Mouse (Mus musculus) WW6 (cell line): ENCODE data around the gene St3gal3.

Experiments
- DNase-seq: peaks from one replicate; pipeline ENCODE4 v3.0.0-alpha.2; 2013; ENCODE audit warnings: low read depth, low spot score

The St3gal3 gene

GRCm38 (mm10) chr4:118141511-118141910 lies 6.8 kb upstream of the St3gal3 start:
- DNase-seq: no peak

GRCm38 (mm10) chr4:118138891-118139290 lies 4.2 kb upstream of the St3gal3 start:
- DNase-seq: no peak

GRCm38 (mm10) chr4:118137857-118138256 lies 3.1 kb upstream of the St3gal3 start:
- DNase-seq: no peak

GRCm38 (mm10) chr4:118137311-118137710 lies 2.6 kb upstream of the St3gal3 start:
- no peak for DNase-seq

GRCm38 (mm10) chr4:118135414-118135813 lies 700 bp upstream of the St3gal3 start:
- no peak for DNase-seq

- no peak for DNase-seq
Observed at GRCm38 (mm10) chr4:118131329-118131728, 3.4 kb downstream of the St3gal3 start.

- DNase-seq: no peak
Observed at GRCm38 (mm10) chr4:118123030-118123704, 11.5 kb downstream of the St3gal3 start.

- DNase-seq: no peak
Observed at GRCm38 (mm10) chr4:118122078-118122477, 12.6 kb downstream of the St3gal3 start.

- no peak for DNase-seq
Observed at GRCm38 (mm10) chr4:118117565-118117964, 17.1 kb downstream of the St3gal3 start.

- no peak for DNase-seq
Observed at GRCm38 (mm10) chr4:118116098-118116497, 18.6 kb downstream of the St3gal3 start.

- no peak for DNase-seq
Observed at GRCm38 (mm10) chr4:118115132-118115531, 19.6 kb downstream of the St3gal3 start.

GRCm38 (mm10) chr4:118112601-118113000 lies 22.1 kb downstream of the St3gal3 start:
- no peak for DNase-seq

GRCm38 (mm10) chr4:118109649-118110048 lies 25.1 kb downstream of the St3gal3 start:
- no peak for DNase-seq

- DNase-seq: no peak
Observed at GRCm38 (mm10) chr4:118108779-118109178, 25.9 kb downstream of the St3gal3 start.

GRCm38 (mm10) chr4:118105256-118106053 lies 29.3 kb downstream of the St3gal3 start:
- DNase-seq: no peak

- DNase-seq: no peak
Observed at GRCm38 (mm10) chr4:118103280-118103830, 31.4 kb downstream of the St3gal3 start.

- no peak for DNase-seq
Observed at GRCm38 (mm10) chr4:118101497-118101896, 33.2 kb downstream of the St3gal3 start.

- no peak for DNase-seq
Observed at GRCm38 (mm10) chr4:118099637-118100364, 34.9 kb downstream of the St3gal3 start.

GRCm38 (mm10) chr4:118098571-118098970 lies 36.1 kb downstream of the St3gal3 start:
- DNase-seq: no peak

- DNase-seq: no peak
Observed at GRCm38 (mm10) chr4:118096069-118096468, 38.6 kb downstream of the St3gal3 start.

- DNase-seq: no peak
Observed at GRCm38 (mm10) chr4:118092784-118093457, 41.8 kb downstream of the St3gal3 start.
